ENCODE assay signal across 10 mouse cellular contexts in the genomic region with DNA sequence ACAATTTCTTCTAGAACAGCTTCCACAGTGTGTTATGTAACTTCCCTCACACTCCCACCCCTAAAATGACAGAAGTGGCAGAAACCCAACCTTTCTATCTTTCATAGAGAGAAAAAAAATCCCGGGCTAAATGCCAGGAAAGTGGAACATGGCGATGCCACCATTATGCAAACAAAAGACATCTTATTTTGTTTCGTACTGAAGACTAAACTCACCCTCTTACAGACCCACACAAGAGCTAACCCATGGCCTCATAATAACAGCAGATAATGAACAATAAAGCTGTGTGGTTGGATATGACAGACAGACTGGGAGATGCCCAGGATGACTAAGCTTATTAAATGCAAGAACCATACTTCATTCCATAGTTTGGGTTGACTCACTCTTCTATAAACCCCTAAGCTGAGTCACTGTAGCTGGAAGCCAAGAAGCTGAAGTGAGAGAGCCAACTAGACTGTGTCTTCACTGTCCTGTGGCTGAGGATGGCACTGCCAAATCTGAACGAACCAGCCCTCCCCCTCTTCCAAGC.
DNase-seq lines count a peak whose midpoint lies in the region; ATAC-seq and TF ChIP-seq lines count a peak whose summit lies in the region.
"Had no signal": no experiment of that assay in that cellular context is flagged by ENCODE, and none has a peak within 500 bp of the region (broad histone marks: within the 10 kb centered on the region; RNA-seq: fewer than 3 reads in every experiment).

No protein-coding gene starts in this region.

- H3K36me3 ChIP-seq in limb, embryonic 15.5 days = no peaks in the 10 kb centered on the region
- H3K36me3 ChIP-seq in limb, embryonic 10.5 days = no peaks in the 10 kb centered on the region
- H3K36me3 ChIP-seq: lung, embryonic 15.5 days; neural tube, embryonic 12.5 days had no signal

- DNase-seq in limb, embryonic 10.5 days (ENCODE audit: low spot score) = no peak
- peak; percentile 39 for DNase-seq in brain, embryonic 14.5 days (ENCODE audit: low read depth)
- DNase-seq in right cerebral cortex, postnatal 14 days = peak; percentile 8
- no peak for DNase-seq in spleen, postnatal 14 days (ENCODE audit: low spot score in 2 of 2)
- no peak for DNase-seq in MN1 (ENCODE audit: low spot score)
- DNase-seq: kidney, adult 9 months had no signal

- no peak overlapping the region for H3K27ac ChIP-seq in limb, embryonic 15.5 days
- no peak overlapping the region for H3K27ac ChIP-seq in limb, embryonic 10.5 days
- H3K27ac ChIP-seq: lung, embryonic 15.5 days; neural tube, embryonic 12.5 days had no signal

- H3K4me1 ChIP-seq in limb, embryonic 15.5 days = no peaks in the 10 kb centered on the region
- no peaks in the 10 kb centered on the region for H3K4me1 ChIP-seq in limb, embryonic 10.5 days
- H3K4me1 ChIP-seq: neural tube, embryonic 12.5 days had no signal

- WGBS in limb, embryonic 15.5 days = 83% methylated on average over 4 of the region's 4 CpGs
- 91% methylated on average over 4 of the region's 4 CpGs for WGBS in limb, embryonic 10.5 days

- no peaks in the 10 kb centered on the region for H3K27me3 ChIP-seq in limb, embryonic 15.5 days
- H3K27me3 ChIP-seq in limb, embryonic 10.5 days (ENCODE audit: low read depth, poor library complexity, severe bottlenecking) = no peaks in the 10 kb centered on the region
- H3K27me3 ChIP-seq: lung, embryonic 15.5 days; neural tube, embryonic 12.5 days had no signal

- no peak overlapping the region for H3K4me2 ChIP-seq in limb, embryonic 15.5 days
- H3K4me2 ChIP-seq: lung, embryonic 15.5 days; neural tube, embryonic 12.5 days had no signal

- H3K9ac ChIP-seq in limb, embryonic 15.5 days = no peak overlapping the region
- H3K9ac ChIP-seq: lung, embryonic 15.5 days; neural tube, embryonic 12.5 days had no signal

- no peaks in the 10 kb centered on the region for H3K9me3 ChIP-seq in limb, embryonic 15.5 days
- H3K9me3 ChIP-seq in limb, embryonic 10.5 days (replicated peaks) = no peaks in the 10 kb centered on the region
- H3K9me3 ChIP-seq: lung, embryonic 15.5 days; neural tube, embryonic 12.5 days had no signal

- TF ChIP-seq POLR2A in brain, embryonic 14.5 days (IDR thresholded peaks at IDR 0.05; ENCODE audit: borderline replicate concordance, extremely low read depth, insufficient read depth, insufficient read length, poor library complexity, severe bottlenecking) = no peak

- TF ChIP-seq CTCF in brain, embryonic 14.5 days (IDR thresholded peaks at IDR 0.05; ENCODE audit: borderline replicate concordance, extremely low read depth, insufficient read depth, insufficient read length) = no peak

- ATAC-seq in limb, embryonic 15.5 days (ENCODE audit: insufficient number of reproducible peaks, low FRiP score, low TSS enrichment, low read depth) = 0 out of 2 replicates have a peak, but pooled peaks have one; percentile 44
- ATAC-seq in granulocyte monocyte progenitor cell, adult 5-6 weeks (replicated peaks; ENCODE audit: poor library complexity, severe bottlenecking) = peak; percentile 44; the same call in 1 of the 2 replicates

- H3K4me3 ChIP-seq in limb, embryonic 15.5 days = no peak overlapping the region
- H3K4me3 ChIP-seq in limb, embryonic 10.5 days = no peak overlapping the region
- H3K4me3 ChIP-seq: lung, embryonic 15.5 days; neural tube, embryonic 12.5 days had no signal

Comparison
In these comparisons a context has a peak if more than half of its experiments do, and no peak if none do; other contexts are left out.
1. DNase-seq: peak in brain, embryonic 14.5 days (single experiment) and right cerebral cortex, postnatal 14 days (single experiment); none in limb, embryonic 10.5 days (single experiment), spleen, postnatal 14 days (0 of 2) and MN1 (single experiment).